Mouse (Mus musculus) MEL (cell line): ENCODE data around the gene Cst13. TPM values are rescaled to one million over a fixed set of nuclear protein-coding genes. Genes with fewer than 3 reads are reported as not detected.

ENCODE experiments used
- DNase-seq: peaks from one replicate; pipeline ENCODE4 v3.0.0; 2011; ENCODE audit warnings: low read depth, low spot score
- H3K27ac ChIP-seq: 2 replicates; pipeline ENCODE4 v1.5.1; 2012; ENCODE audit warnings: low read depth, mild to moderate bottlenecking, control low read depth, low read length, moderate library complexity; ENCODE audit not compliant: control insufficient read depth
- H3K27me3 ChIP-seq, 2 experiments: fragments of 150-350 bp in 1 of 2; sonication (generic) in 1 of 2; 2 replicates each; pipeline ENCODE4 v1.6.1; 2012; ENCODE audit warnings: low read length in 2 of 2, mild to moderate bottlenecking in 2 of 2, improper control_type of control experiment in 1 of 2, moderate library complexity in 1 of 2; ENCODE audit not compliant: insufficient read depth in 2 of 2, control insufficient read depth in 1 of 2
- H3K36me3 ChIP-seq, 2 experiments: 2 replicates each; pipeline ENCODE4 v1.6.1; 2012 to 2014; ENCODE audit warnings: low read length in 2 of 2, improper control_type of control experiment in 1 of 2, inconsistent platforms in 1 of 2, mild to moderate bottlenecking in 1 of 2; ENCODE audit not compliant: insufficient read depth in 2 of 2, control insufficient read depth in 1 of 2
- H3K4me1 ChIP-seq, 2 experiments: fragments of 150-350 bp in 1 of 2; sonication (generic) in 1 of 2; 2 replicates each; pipeline ENCODE4 v1.6.1; 2012; ENCODE audit warnings: low read length in 2 of 2, improper control_type of control experiment in 1 of 2, mild to moderate bottlenecking in 1 of 2; ENCODE audit not compliant: insufficient read depth in 2 of 2, control insufficient read depth in 1 of 2
- H3K4me3 ChIP-seq, 2 experiments: fragments of 150-350 bp in 1 of 2; sonication (generic) in 1 of 2; 2 replicates each; pipeline ENCODE4 v1.5.1; 2012; ENCODE audit warnings: low read depth in 2 of 2, low read length in 2 of 2, mild to moderate bottlenecking in 2 of 2, moderate library complexity in 2 of 2, control low read depth in 1 of 2, improper control_type of control experiment in 1 of 2; ENCODE audit not compliant: control insufficient read depth in 1 of 2, insufficient read depth in 1 of 2
- H3K79me2 ChIP-seq: 2 replicates; pipeline ENCODE4 v1.6.1; 2012; ENCODE audit warnings: mild to moderate bottlenecking, low read length, moderate library complexity; ENCODE audit not compliant: control insufficient read depth, poor library complexity, insufficient read depth
- H3K9ac ChIP-seq: 2 replicates; pipeline ENCODE4 v1.6.1; 2012; ENCODE audit warnings: low read depth, mild to moderate bottlenecking, control low read depth, low read length, moderate library complexity; ENCODE audit not compliant: control insufficient read depth, poor library complexity, severe bottlenecking
- H3K9me3 ChIP-seq: fragments of 150-350 bp; sonication (generic); replicated peaks from 2 replicates; pipeline ENCODE4 v1.6.1; 2012; ENCODE audit warnings: mild to moderate bottlenecking, low read length, improper control_type of control experiment, moderate library complexity; ENCODE audit not compliant: insufficient read depth
- CHD2 ChIP-seq: IDR thresholded peaks from 2 replicates; pipeline ENCODE4 v1.6.1; 2011; ENCODE audit warnings: low read length, improper control_type of control experiment
- E2F4 ChIP-seq: IDR thresholded peaks from 2 replicates; pipeline ENCODE4 v1.6.1; 2011; ENCODE audit warnings: low read depth, low read length, improper control_type of control experiment, borderline replicate concordance
- EP300 ChIP-seq, 2 experiments: IDR thresholded peaks; 2 replicates each; pipeline ENCODE4 v1.6.1; 2011; ENCODE audit warnings: improper control_type of control experiment in 2 of 2, low read length in 2 of 2, low read depth in 1 of 2, mild to moderate bottlenecking in 1 of 2
- GATA1 ChIP-seq: IDR thresholded peaks from 2 replicates; pipeline ENCODE4 v1.6.1; 2011; ENCODE audit warnings: low read depth, low read length, improper control_type of control experiment
- HCFC1 ChIP-seq: IDR thresholded peaks from 2 replicates; pipeline ENCODE4 v1.6.1; 2012; ENCODE audit warnings: low read depth, mild to moderate bottlenecking, inconsistent platforms, low read length, improper control_type of control experiment, moderate library complexity
- MAZ ChIP-seq: IDR thresholded peaks from 2 replicates; pipeline ENCODE4 v1.6.1; 2012; ENCODE audit warnings: low read depth, mild to moderate bottlenecking, inconsistent platforms, low read length, improper control_type of control experiment
- MEF2A ChIP-seq: IDR thresholded peaks from 2 replicates; pipeline ENCODE4 v1.6.1; 2014; ENCODE audit warnings: low read depth, mild to moderate bottlenecking, inconsistent platforms, low read length, improper control_type of control experiment; ENCODE audit not compliant: poor library complexity, insufficient replicate concordance, severe bottlenecking; ENCODE audit errors: extremely low read depth
- NRF1 ChIP-seq: IDR thresholded peaks from 2 replicates; pipeline ENCODE4 v1.6.1; 2014; ENCODE audit warnings: low read depth, mild to moderate bottlenecking, inconsistent platforms, low read length, improper control_type of control experiment, moderate library complexity; ENCODE audit not compliant: poor library complexity, insufficient read depth, severe bottlenecking
- POLR2A ChIP-seq, 2 experiments: IDR thresholded peaks; 2 replicates each; pipeline ENCODE4 v1.6.1; 2011 to 2012; ENCODE audit warnings: low read length in 2 of 2, mild to moderate bottlenecking in 2 of 2, control low read depth in 1 of 2, improper control_type of control experiment in 1 of 2, low read depth in 1 of 2, moderate library complexity in 1 of 2; ENCODE audit not compliant: control insufficient read depth in 1 of 2, insufficient read depth in 1 of 2, poor library complexity in 1 of 2
- POLR2AphosphoS2 ChIP-seq: IDR thresholded peaks from 2 replicates; pipeline ENCODE4 v1.6.1; 2011; ENCODE audit warnings: low read length, improper control_type of control experiment
- POLR2AphosphoS5 ChIP-seq: IDR thresholded peaks from 2 replicates; pipeline ENCODE4 v1.6.1; 2012; ENCODE audit warnings: low read depth, borderline replicate concordance, mild to moderate bottlenecking, inconsistent platforms, low read length, moderate library complexity, mixed read lengths
- SIN3A ChIP-seq: IDR thresholded peaks from 2 replicates; pipeline ENCODE4 v1.6.1; 2012; ENCODE audit warnings: low read length, improper control_type of control experiment, inconsistent platforms
- TAL1 ChIP-seq: IDR thresholded peaks from 2 replicates; pipeline ENCODE4 v1.6.1; 2012; ENCODE audit warnings: mild to moderate bottlenecking, inconsistent platforms, low read length, moderate library complexity, mixed read lengths
- TCF12 ChIP-seq: IDR thresholded peaks from 2 replicates; pipeline ENCODE4 v1.6.1; 2014; ENCODE audit warnings: low read depth, mild to moderate bottlenecking, inconsistent platforms, low read length, improper control_type of control experiment, moderate library complexity
- UBTF ChIP-seq: IDR thresholded peaks from 2 replicates; pipeline ENCODE4 v1.6.1; 2012; ENCODE audit warnings: low read depth, mild to moderate bottlenecking, inconsistent platforms, low read length, improper control_type of control experiment, moderate library complexity, borderline replicate concordance; ENCODE audit not compliant: insufficient read depth
- ZKSCAN1 ChIP-seq: IDR thresholded peaks from 2 replicates; pipeline ENCODE4 v1.6.1; 2012; ENCODE audit warnings: low read depth, mild to moderate bottlenecking, inconsistent platforms, low read length, improper control_type of control experiment, moderate library complexity
- polyA plus RNA-seq, 2 experiments: library from polyadenylated mRNA; stranded (reverse) in 1 of 2; unstranded in 1 of 2; fragments of >175 nt in 1 of 2; fragments of >200 nt in 1 of 2; gene quantifications; 2 replicates each; pipeline versions ENCODE4 v1.2.1 to v1.2.4; 2012; ENCODE audit warnings: low replicate concordance in 2 of 2, low read depth in 1 of 2; ENCODE audit not compliant: insufficient read length in 2 of 2, insufficient read depth in 1 of 2, missing spikeins in 1 of 2
- total RNA-seq: library from RNA; depleted of rRNA; stranded (reverse); fragments of 300-350 nt; gene quantifications from 2 replicates; pipeline ENCODE4 v1.2.3, GENCODE M21; 2012

Gene Cst13
- total and polyA plus RNA-seq, 3 experiments, result not detected

DNA sequence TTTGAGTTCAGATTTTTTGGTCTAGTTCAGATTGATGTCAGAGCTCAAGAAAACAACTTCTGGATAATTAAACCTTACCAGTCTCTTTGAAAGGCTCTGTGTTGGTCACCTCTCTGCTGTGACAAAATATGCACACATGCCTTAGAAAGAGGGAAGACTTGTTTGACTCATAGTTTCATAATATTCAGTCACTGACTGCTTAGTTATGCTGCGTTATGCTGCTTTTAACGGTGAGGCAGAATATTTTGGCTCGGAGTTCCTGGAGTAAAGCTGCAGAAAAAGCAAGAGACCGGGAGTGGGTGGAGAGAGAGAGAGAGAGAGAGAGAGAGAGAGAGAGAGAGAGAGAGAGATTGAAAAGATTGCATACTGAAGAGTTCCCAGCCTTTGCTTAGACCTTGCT, 41.1 kb downstream of the Cst13 start:
- H3K9me3 ChIP-seq, result no peaks in the 10 kb centered on the region
- peaks cover 0 to 3% of the 10 kb centered on the region in 2 experiments; a peak in 1 of 4 replicates for H3K4me1 ChIP-seq
- no peak overlapping the region for H3K9ac ChIP-seq
- DNase-seq, result no peak
- H3K27ac ChIP-seq, result no peak overlapping the region
- H3K27me3 ChIP-seq, result no peaks in the 10 kb centered on the region; a peak in 1 of 4 replicates
- H3K36me3 ChIP-seq, result no peaks in the 10 kb centered on the region
- H3K79me2 ChIP-seq, result no peaks in the 10 kb centered on the region
- TF ChIP-seq CHD2 (no peak), TAL1 (no peak)
- no peak overlapping the region for H3K4me3 ChIP-seq

DNA sequence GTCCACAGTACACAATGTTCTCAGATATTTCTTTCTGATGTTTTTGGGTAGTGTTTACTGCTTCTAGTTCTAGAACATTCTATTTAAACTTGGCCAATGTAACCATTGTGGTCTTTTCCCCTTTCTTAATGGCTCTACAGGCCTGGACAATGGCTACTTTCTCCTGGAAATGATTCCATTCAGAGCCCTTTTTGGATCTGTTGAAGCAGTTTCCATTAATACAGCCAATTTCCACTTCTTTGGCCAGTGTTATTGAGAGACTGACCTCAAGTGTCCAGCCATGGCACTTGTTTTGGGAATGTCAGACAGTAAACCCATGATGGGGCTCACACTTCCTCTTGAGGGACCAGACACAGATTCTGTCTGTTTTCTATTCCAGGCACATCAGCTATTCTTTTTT, 41.8 kb downstream of the Cst13 start:
- no peak for DNase-seq
- H3K9ac ChIP-seq, result no peak overlapping the region
- H3K4me3 ChIP-seq, result no peak overlapping the region
- H3K27me3 ChIP-seq, result no peaks in the 10 kb centered on the region; a peak in 1 of 4 replicates
- H3K4me1 ChIP-seq, result peaks cover 0 to 3% of the 10 kb centered on the region in 2 experiments; a peak in 1 of 4 replicates
- no peaks in the 10 kb centered on the region for H3K9me3 ChIP-seq
- TF ChIP-seq POLR2A (IDR thresholded peaks at IDR 0.05; ENCODE audit: control insufficient read depth in 1 of 2, insufficient read depth in 1 of 2, low read depth in 1 of 2, low read length in 2 of 2, poor library complexity in 1 of 2) (no peak), CHD2 (no peak), UBTF (no peak), SIN3A (no peak), TCF12 (no peak), NRF1 (no peak), POLR2AphosphoS5 (no peak), ZKSCAN1 (no peak), E2F4 (no peak)
- no peaks in the 10 kb centered on the region for H3K79me2 ChIP-seq
- H3K27ac ChIP-seq, result no peak overlapping the region
- no peaks in the 10 kb centered on the region for H3K36me3 ChIP-seq

DNA sequence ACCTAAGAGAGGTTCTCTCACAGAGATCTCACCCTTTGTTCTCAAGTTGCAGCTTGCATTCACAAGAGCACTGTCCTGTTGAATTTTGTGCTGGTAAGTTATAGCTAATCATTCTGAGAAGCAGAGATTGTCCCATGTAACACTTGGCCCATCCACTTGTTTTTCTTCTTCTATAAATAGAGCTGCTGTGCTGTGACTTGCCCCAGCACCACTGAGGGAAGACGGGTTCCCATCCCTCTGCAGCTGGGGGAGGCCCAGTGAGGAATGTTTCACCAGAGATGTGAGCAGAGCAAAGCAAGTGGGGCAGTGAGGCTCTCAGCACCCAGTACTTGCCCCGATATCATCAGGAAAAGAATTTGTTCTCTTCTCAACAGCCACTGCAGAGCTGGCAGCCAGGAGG, 45.1 kb downstream of the Cst13 start, which contains the start of gene 9230104L09Rik:
Gene 9230104L09Rik, minus strand, starts transcription at position 73 of the 400 bp plus-strand sequence.
- Histone ChIP-seq H3K79me2 (no peaks in the 10 kb centered on the region), H3K9ac (no peak within 1 kb of the TSS), H3K4me1 (no peaks in the 10 kb centered on the region), H3K27ac (no peak within 1 kb of the TSS), H3K4me3 (no peak within 1 kb of the TSS), H3K9me3 (no peaks in the 10 kb centered on the region), H3K27me3 (no peaks in the 10 kb centered on the region; a peak in 1 of 4 replicates), H3K36me3 (no peaks in the 10 kb centered on the region)
- DNase-seq, result no peak
- TF ChIP-seq POLR2A (IDR thresholded peaks at IDR 0.05; ENCODE audit: control insufficient read depth in 1 of 2, insufficient read depth in 1 of 2, low read depth in 1 of 2, low read length in 2 of 2, poor library complexity in 1 of 2), result no peak
- TF ChIP-seq POLR2AphosphoS2, result no peak
- TF ChIP-seq GATA1, result no peak
- no peak for TF ChIP-seq CHD2
- TF ChIP-seq MEF2A, result no peak
- no peak for TF ChIP-seq HCFC1
- TF ChIP-seq EP300 (IDR thresholded peaks at IDR 0.05; ENCODE audit: low read depth in 1 of 2, low read length in 2 of 2), result no peak
- TF ChIP-seq MAZ, result no peak
- no peak for TF ChIP-seq ZKSCAN1
